Mouse (Mus musculus) limb, embryonic 11.5 days (tissue): ENCODE measurements around the gene Efhd2. TPM values are rescaled to one million over a fixed set of nuclear protein-coding genes. Genes with fewer than 3 reads are reported as not detected.

Experiments used
- polyA plus RNA-seq: library from polyadenylated mRNA; unstranded; fragments of >200 nt; fragmentation: Nextera tagmentation; extraction: Ambion mirVana; gene quantifications from 2 replicates; pipeline ENCODE4 v1.2.1, GENCODE M21; 2014

Gene Efhd2
- polyA plus RNA-seq, 1 experiment from 2014 or later: 19.8 TPM

Other genes with a start within 250 kb of the Efhd2 start
- gene Plekhm2, start 210.0 kb downstream of the Efhd2 start, polyA plus RNA-seq: 3.9 and 4.4 TPM in 2 replicates
- gene Rsc1a1, start 189.3 kb downstream of the Efhd2 start, polyA plus RNA-seq: 1.4 and 3.5 TPM in 2 replicates
- 22.4 and 25.9 TPM in 2 replicates for gene Ddi2, start 151.5 kb downstream of the Efhd2 start, polyA plus RNA-seq
- gene Agmat, start 128.2 kb downstream of the Efhd2 start, polyA plus RNA-seq: 0.11 TPM in 1 of 2 replicates, not detected in the other
- gene Dnajc16, start 84.0 kb downstream of the Efhd2 start, polyA plus RNA-seq: 3.1 and 3.6 TPM in 2 replicates
- 16.9 and 19.0 TPM in 2 replicates for gene Casp9, start 81.3 kb downstream of the Efhd2 start, polyA plus RNA-seq
- not detected in 2 replicates for gene Cela2a, start 48.8 kb downstream of the Efhd2 start, polyA plus RNA-seq
- not detected in 2 replicates for gene Ctrc, start 28.6 kb downstream of the Efhd2 start, polyA plus RNA-seq
- gene Fhad1, start 140.2 kb upstream of the Efhd2 start, polyA plus RNA-seq: 0.64 and 0.68 TPM in 2 replicates
- gene Tmem51, start 209.4 kb upstream of the Efhd2 start, polyA plus RNA-seq: 10.4 and 11.1 TPM in 2 replicates